Mouse (Mus musculus) small intestine, adult 10 weeks (tissue): ENCODE measurements around the gene Ccdc22. TPM values are rescaled to one million over a fixed set of nuclear protein-coding genes. Genes with fewer than 3 reads are reported as not detected.

ENCODE experiments used
- polyA plus RNA-seq: library from polyadenylated mRNA; stranded (reverse); fragments of 350-450 nt; fragmentation: Illumina TruSeq; extraction: RNeasy Lipid Tissue Mini Kit (QIAGEN cat#74804); gene quantifications from one replicate; pipeline ENCODE4 v1.2.3, GENCODE M21; 2014; ENCODE audit warnings: low replicate concordance

The Ccdc22 gene
- polyA plus RNA-seq: 1.1 TPM

DNA sequence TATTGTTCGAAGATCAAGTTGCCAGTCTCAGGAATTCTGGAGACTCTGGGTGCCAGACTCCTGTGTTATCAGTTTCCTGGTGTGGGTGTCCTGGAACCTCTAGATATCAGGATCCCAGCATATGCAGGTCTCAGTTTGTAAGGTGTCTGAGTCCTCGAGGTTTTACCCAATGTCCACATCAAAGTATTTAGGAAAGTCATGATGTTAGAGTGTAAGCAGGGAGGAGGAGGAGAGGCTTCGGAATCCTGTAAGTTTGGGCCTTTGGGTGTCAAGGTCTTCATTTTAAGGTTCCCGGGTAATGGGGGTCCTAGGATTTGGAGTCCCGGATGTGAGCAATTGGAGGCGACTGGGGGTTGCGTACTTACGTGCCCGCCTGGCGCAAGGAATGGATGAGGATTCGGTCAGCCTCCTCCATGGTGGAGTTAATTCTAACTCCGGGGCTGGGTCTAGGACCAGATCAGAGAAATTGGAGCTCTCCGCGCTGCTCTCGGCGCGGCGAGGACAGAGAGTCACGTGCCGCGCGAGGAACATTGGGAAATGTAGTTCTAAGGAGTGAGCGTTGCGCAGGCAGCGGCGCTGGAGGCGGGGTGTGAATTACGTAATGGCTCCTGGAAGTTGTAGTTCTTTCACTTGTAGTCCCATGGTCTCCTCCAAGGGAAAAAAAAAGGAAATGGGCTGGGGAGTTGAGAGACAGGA, at the start of gene Ccdc22:
Ccdc22 (minus strand) TSS at position 639 of the 696 bp plus-strand sequence.

DNA sequence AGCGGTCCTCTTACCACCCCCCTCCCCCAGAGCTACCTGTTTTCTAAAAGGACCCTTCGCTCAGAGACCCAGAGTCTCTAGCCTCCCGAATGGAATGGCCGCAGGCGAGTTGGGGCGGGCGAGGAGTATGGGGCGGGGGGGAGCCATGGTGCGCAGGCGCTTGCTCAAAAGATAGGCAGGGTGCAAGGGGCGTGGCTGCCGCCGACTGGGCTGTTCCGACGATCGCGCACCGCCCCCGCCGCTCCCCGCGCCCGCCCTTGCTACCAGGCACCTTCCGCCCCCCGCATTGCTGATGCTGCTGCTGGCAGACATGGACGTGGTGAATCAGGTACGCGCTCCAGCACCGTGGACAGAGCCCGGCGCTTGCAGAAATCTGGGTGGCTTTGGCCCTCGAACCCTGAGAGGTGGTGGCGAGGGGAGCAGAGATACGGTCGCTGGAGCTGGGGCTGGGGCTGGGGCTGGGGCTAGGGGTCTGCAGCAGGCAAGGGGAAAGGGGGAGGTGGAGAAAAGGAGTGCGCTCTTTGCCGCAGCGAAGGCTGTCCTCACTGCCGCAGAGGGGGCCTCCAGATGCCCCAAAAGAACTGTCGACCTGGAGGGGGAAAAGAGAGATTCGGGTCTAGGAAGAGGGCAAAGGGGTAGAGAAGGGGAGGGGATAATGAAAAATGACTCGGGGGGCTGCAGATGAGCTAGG, 33.2 kb upstream of the Ccdc22 start, which contains the start of gene Syp:
Syp (plus strand) TSS at position 71 of the 691 bp plus-strand sequence.

DNA sequence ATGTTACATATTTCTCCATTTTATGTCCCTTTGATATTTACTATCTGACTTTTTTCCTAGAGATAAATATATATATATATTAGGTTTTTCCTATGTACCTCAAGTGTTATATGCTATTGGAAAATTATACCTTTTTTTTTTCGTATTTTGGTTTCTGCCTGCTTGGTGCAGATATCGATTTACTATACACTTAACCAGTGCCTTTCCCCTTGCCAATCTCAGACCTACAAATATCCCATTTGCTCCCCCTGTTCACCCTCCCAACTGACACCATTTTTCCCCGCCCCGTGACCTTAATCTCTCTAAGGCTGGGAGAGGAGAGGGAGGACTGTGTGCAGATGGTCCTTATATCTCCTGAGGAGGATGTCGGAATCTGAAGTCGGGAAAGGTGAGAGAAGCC, 1.5 kb upstream of the Ccdc22 start, which contains the start of gene Cacna1f:
Cacna1f (plus strand) TSS at position 301 of the 400 bp plus-strand sequence.

DNA sequence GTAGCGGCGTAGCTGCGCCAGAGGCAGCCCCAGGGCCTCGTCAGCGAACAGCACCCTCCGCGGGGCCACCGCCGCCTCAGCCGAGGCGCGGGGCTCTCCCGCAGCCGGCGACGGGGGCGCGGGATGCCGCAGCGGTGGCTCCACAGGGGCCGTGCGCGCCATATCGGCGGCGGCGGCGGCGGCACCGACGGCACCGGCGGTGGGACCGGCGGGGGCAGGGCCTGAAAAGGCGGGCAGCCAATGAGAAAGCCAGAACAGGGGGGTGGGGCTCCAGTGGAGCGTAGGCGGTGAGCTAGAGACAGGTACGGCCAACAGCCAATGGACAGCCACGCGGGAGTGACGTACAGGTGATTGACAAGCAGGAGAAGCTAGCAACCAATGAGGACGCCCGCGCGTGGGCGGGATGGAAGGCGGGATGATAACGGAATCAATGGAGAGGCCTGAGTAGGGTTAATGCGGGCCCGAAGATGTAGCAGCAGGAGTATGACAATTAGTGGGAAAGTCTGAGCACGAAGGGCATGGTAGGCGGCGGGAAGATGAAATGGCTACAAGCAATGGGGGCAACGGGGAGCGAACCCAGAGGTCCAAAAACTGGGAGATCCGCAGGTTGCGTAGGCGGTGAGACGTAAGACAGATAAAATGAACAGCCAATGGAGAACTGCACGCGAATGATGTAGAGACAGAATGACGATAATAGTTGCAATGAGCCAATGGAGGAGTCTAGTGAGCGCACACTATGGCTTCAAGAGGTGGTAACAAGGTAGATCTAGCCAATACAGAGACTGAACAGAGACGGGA, 31.0 kb downstream of the Ccdc22 start, which contains the start of gene Ppp1r3f:
Ppp1r3f (minus strand) TSS at position 197 of the 798 bp plus-strand sequence.

DNA sequence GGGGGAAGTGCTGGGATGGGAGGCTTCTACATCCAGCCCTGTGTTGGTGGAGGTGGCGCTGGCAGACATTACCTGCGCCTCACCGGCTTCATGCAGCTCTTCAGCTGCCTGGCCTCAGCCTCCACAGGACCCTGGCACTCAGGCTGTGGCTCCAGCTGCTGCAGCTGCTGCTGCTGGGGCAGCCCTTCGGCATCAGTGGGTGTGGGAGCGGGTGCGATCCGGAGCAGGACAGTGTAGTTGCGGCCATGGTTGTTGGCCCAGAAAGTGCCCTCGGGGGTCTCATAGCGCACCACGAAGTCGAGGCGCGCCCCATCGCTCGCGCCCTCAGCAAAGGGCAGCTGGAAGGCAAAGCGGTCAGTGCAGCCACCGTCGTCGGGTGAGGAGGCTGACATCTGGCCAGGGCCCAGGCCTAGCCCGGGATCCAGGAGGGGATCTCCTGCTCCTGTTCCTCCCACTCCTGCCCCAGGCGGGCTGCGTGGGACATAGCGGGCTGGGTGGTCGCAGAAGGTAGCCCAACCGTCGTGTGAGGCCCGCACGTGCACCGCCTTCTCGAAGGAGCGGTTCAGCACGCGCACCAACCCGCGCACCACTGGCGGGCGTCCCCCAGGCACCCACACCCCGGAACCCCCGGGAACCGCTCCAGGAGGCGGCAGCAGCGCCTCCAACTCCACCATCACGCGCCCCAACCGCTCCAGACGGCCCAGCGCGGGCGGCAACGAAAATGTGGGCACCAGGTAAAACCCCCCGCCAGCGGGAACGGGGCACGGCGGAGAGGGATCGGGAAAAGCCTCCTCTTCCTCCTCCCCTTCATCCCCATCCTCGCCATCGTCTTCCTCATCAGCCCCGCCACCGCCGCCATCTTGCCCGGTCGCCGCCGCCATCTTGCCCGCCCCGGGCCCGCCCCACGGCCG, 31.9 kb downstream of the Ccdc22 start, which contains the start of gene Foxp3:
Foxp3 (plus strand) TSS at position 469 of the 911 bp plus-strand sequence.

Other genes with a start within 250 kb of the Ccdc22 start
- 0.33 TPM for gene Usp27x, start 229.7 kb downstream of the Ccdc22 start, polyA plus RNA-seq
- not detected for gene Foxp3, start 31.9 kb downstream of the Ccdc22 start, polyA plus RNA-seq
- not detected for gene Ppp1r3f, start 31.2 kb downstream of the Ccdc22 start, polyA plus RNA-seq
- not detected for gene Cacna1f, start 1.6 kb upstream of the Ccdc22 start, polyA plus RNA-seq
- 0.63 TPM for gene Syp, start 33.0 kb upstream of the Ccdc22 start, polyA plus RNA-seq
- 7.6 TPM for gene Prickle3, start 51.7 kb upstream of the Ccdc22 start, polyA plus RNA-seq
- 26.2 TPM for gene Plp2, start 65.9 kb upstream of the Ccdc22 start, polyA plus RNA-seq
- 0.33 TPM for gene Magix, start 75.7 kb upstream of the Ccdc22 start, polyA plus RNA-seq
- 33.0 TPM for gene Gpkow, start 91.6 kb upstream of the Ccdc22 start, polyA plus RNA-seq
- gene Wdr45, start 108.8 kb upstream of the Ccdc22 start, polyA plus RNA-seq: 3.8 TPM
- gene Gm45208, start 116.7 kb upstream of the Ccdc22 start, polyA plus RNA-seq: not detected
- gene Praf2, start 122.9 kb upstream of the Ccdc22 start, polyA plus RNA-seq: 12.1 TPM
- 4.6 TPM for gene Ccdc120, start 145.4 kb upstream of the Ccdc22 start, polyA plus RNA-seq
- gene Tfe3, start 157.0 kb upstream of the Ccdc22 start, polyA plus RNA-seq: 3.7 TPM
- 21.4 TPM for gene Gripap1, start 184.2 kb upstream of the Ccdc22 start, polyA plus RNA-seq
- gene Kcnd1, start 216.8 kb upstream of the Ccdc22 start, polyA plus RNA-seq: 0.89 TPM
- 26.6 TPM for gene Otud5, start 235.8 kb upstream of the Ccdc22 start, polyA plus RNA-seq